In the genomic region with DNA sequence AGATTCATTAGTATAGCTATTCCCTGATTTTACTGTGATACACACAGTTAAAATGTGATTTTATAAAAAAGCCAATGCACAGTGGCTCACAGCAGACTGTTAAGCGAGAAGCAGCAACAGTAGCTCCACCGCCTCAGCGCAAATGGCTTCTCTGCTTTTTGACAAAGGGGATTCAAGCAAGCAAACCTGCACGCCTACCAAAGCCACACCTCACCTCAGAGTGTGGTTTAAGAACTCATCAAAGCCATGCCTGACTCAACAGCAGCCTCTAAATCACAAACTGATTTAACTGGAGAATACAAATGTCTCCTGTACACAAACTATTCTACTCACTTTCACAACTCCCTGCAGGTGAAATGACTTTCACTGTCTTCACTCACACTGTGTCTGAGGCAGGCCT, we compare ENCODE assay signal across 20 mouse cellular contexts.
A peak's percentile ranks its signal among the peaks of the same experiment; 100 is the strongest.
DNase-seq lines count a peak whose midpoint lies in the region; ATAC-seq lines count a peak whose summit lies in the region.
"Had no signal": no experiment of that assay in that cellular context is flagged by ENCODE, and none has a peak within 500 bp of the region (broad histone marks: within the 10 kb centered on the region; RNA-seq: fewer than 3 reads in every experiment).

No protein-coding gene starts in this region.

- no peaks in the 10 kb centered on the region for H3K27me3 ChIP-seq in heart, embryonic 12.5 days (replicated peaks)
- no peaks in the 10 kb centered on the region for H3K27me3 ChIP-seq in midbrain, embryonic 13.5 days
- H3K27me3 ChIP-seq: embryonic facial prominence, embryonic 13.5 days; forebrain, embryonic 12.5 days; heart, embryonic 15.5 days had no signal

- no peak overlapping the region for H3K4me3 ChIP-seq in heart, embryonic 12.5 days
- no peak overlapping the region for H3K4me3 ChIP-seq in midbrain, embryonic 13.5 days (replicated peaks)
- H3K4me3 ChIP-seq: embryonic facial prominence, embryonic 13.5 days; forebrain, embryonic 12.5 days; heart, embryonic 15.5 days; hindbrain, embryonic 10.5 days had no signal

- WGBS in heart, embryonic 12.5 days, result 88% methylated on average over 4 of the region's 4 CpGs
- WGBS in midbrain, embryonic 13.5 days, result 89% methylated on average over 4 of the region's 4 CpGs

- H3K9ac ChIP-seq in heart, embryonic 12.5 days, result no peak overlapping the region
- H3K9ac ChIP-seq in midbrain, embryonic 13.5 days (replicated peaks), result no peak overlapping the region
- H3K9ac ChIP-seq: embryonic facial prominence, embryonic 13.5 days; forebrain, embryonic 12.5 days; heart, embryonic 15.5 days; hindbrain, embryonic 14.5 days had no signal

- H3K9me3 ChIP-seq in heart, embryonic 12.5 days (replicated peaks), result no peaks in the 10 kb centered on the region
- no peaks in the 10 kb centered on the region for H3K9me3 ChIP-seq in midbrain, embryonic 13.5 days
- H3K9me3 ChIP-seq: embryonic facial prominence, embryonic 13.5 days; forebrain, embryonic 12.5 days; heart, embryonic 15.5 days; hindbrain, embryonic 10.5 days had no signal

- no peak for ATAC-seq in heart, embryonic 12.5 days (ENCODE audit: insufficient number of reproducible peaks, low FRiP score)
- ATAC-seq in midbrain, embryonic 13.5 days, result no peak
- ATAC-seq: activated CD4-positive, CD25-positive, alpha-beta regulatory T cell, adult 4 months; forebrain, embryonic 16.5 days had no signal

- H3K36me3 ChIP-seq in heart, embryonic 12.5 days, result no peaks in the 10 kb centered on the region
- no peaks in the 10 kb centered on the region for H3K36me3 ChIP-seq in midbrain, embryonic 13.5 days
- H3K36me3 ChIP-seq: embryonic facial prominence, embryonic 13.5 days; forebrain, embryonic 12.5 days; heart, embryonic 15.5 days; hindbrain, embryonic 10.5 days had no signal

- no peak overlapping the region for H3K4me2 ChIP-seq in heart, embryonic 12.5 days
- no peak overlapping the region for H3K4me2 ChIP-seq in midbrain, embryonic 13.5 days (replicated peaks)
- H3K4me2 ChIP-seq: embryonic facial prominence, embryonic 13.5 days; forebrain, embryonic 12.5 days; heart, embryonic 15.5 days; hindbrain, embryonic 14.5 days had no signal

- peak; percentile 29 for DNase-seq in CD4-positive, CD25-positive, alpha-beta regulatory T cell, adult 2 months (ENCODE audit: low read depth, low spot score)
- peak; percentile 59 for DNase-seq in naive thymus-derived CD4-positive, alpha-beta T cell, adult 2 months (ENCODE audit: low read depth)
- DNase-seq in thymus, postnatal 10 days (ENCODE audit: low spot score in 2 of 2), result peak; percentile 17 to 20
- peak; percentile 41 for DNase-seq in thymus, postnatal 4 days
- DNase-seq in yolk sac, embryonic 10.5 days (ENCODE audit: low spot score), result no peak
- DNase-seq: adrenal gland, adult 2 months; adrenal gland, postnatal 25 days; cerebellum, adult 18-20 months; cerebellum, adult 9-11 months; cerebellum, postnatal 36 days; gastrocnemius, postnatal 25 days had no signal

- H3K4me1 ChIP-seq in heart, embryonic 12.5 days (replicated peaks), result no peaks in the 10 kb centered on the region
- no peaks in the 10 kb centered on the region for H3K4me1 ChIP-seq in midbrain, embryonic 13.5 days (replicated peaks)
- H3K4me1 ChIP-seq: embryonic facial prominence, embryonic 13.5 days; forebrain, embryonic 12.5 days; heart, embryonic 15.5 days; hindbrain, embryonic 10.5 days had no signal

- H3K27ac ChIP-seq in heart, embryonic 12.5 days (ENCODE audit: poor library complexity, severe bottlenecking), result no peak overlapping the region
- no peak overlapping the region for H3K27ac ChIP-seq in midbrain, embryonic 13.5 days
- H3K27ac ChIP-seq: embryonic facial prominence, embryonic 13.5 days; forebrain, embryonic 12.5 days; heart, embryonic 15.5 days; hindbrain, embryonic 10.5 days; hindbrain, embryonic 14.5 days had no signal
